Mouse (Mus musculus): ENCODE measurements around the gene Anxa1.

- no peak for TF ChIP-seq CTCF (IDR thresholded peaks at IDR 0.05; ENCODE audit: low read depth)
- no peak for TF ChIP-seq EP300 (IDR thresholded peaks at IDR 0.05; ENCODE audit: low read depth)
Measured at GRCm38 (mm10) chr19:20389245-20389644, 1.5 kb downstream of the Anxa1 start.
